Mouse (Mus musculus): ENCODE measurements around the gene Tomm20. TPM values are rescaled to one million over a fixed set of nuclear protein-coding genes. Genes with fewer than 3 reads are reported as not detected.
"Not testable (repeated sequence)": the region's sequence is repeated elsewhere in the genome, so short reads cannot be mapped to it uniquely, and the experiment has no call there.

Tomm20 gene
- polyA plus RNA-seq (2014; fragmentation: Nextera tagmentation; extraction: Ambion mirVana): 218 and 229 TPM in 2 replicates

GRCm38 (mm10) chr8:126945730-126946163 is at the start of gene Tomm20:
TSS of gene Tomm20 (minus strand) at chr8:126945844.
- Histone ChIP-seq H3K9ac (ENCODE audit: low read length) (peak within 1 kb of the TSS; percentile 84), H3K4me3 (ENCODE audit: low read depth, low read length) (peak within 1 kb of the TSS; percentile 79), H3K27ac (ENCODE audit: low read depth, low read length) (peak within 1 kb of the TSS; percentile 78), H3K27me3 (replicated peaks; ENCODE audit: control insufficient read depth, insufficient read depth, low read length) (no peaks in the 10 kb centered on the region), H3K36me3 (ENCODE audit: control insufficient read depth, insufficient read depth, low read length) (peaks cover 17% of the 10 kb centered on the region), H3K9me3 (replicated peaks; ENCODE audit: control insufficient read depth, low read length) (no peaks in the 10 kb centered on the region), H3K4me2 (ENCODE audit: low read length) (peak within 1 kb of the TSS; percentile 86), H3K4me1 (ENCODE audit: control insufficient read depth, insufficient read depth, low read length) (peaks cover 6% of the 10 kb centered on the region; the same call in 1 of the 2 replicates)
- DNase-seq (ENCODE audit: low spot score) (peak; percentile 96), ATAC-seq (peak; percentile 93)
- under 1% methylated on average over 48 of the region's 48 CpGs for WGBS

GRCm38 (mm10) chr8:126994506-126994905 is 48.9 kb upstream of the Tomm20 start:
- no peak overlapping the region for H3K9ac ChIP-seq (ENCODE audit: low read length)
- H3K4me3 ChIP-seq (ENCODE audit: low read depth, low read length): no peak overlapping the region
- DNase-seq (ENCODE audit: low spot score) (no peak), ATAC-seq (no peak)
- no peaks in the 10 kb centered on the region for H3K9me3 ChIP-seq (replicated peaks; ENCODE audit: control insufficient read depth, low read length)
- WGBS: 38% methylated on average over 1 of the region's 1 CpGs
- H3K27me3 ChIP-seq (replicated peaks; ENCODE audit: control insufficient read depth, insufficient read depth, low read length): no peaks in the 10 kb centered on the region
- no peak overlapping the region for H3K27ac ChIP-seq (ENCODE audit: low read depth, low read length)
- H3K4me1 ChIP-seq (ENCODE audit: control insufficient read depth, insufficient read depth, low read length): no peaks in the 10 kb centered on the region
- no peak overlapping the region for H3K4me2 ChIP-seq (ENCODE audit: low read length)
- H3K36me3 ChIP-seq (ENCODE audit: control insufficient read depth, insufficient read depth, low read length): no peaks in the 10 kb centered on the region

GRCm38 (mm10) chr8:126989363-126990153 is 43.9 kb upstream of the Tomm20 start:
- H3K4me1 ChIP-seq (ENCODE audit: control insufficient read depth, insufficient read depth, low read length): no peaks in the 10 kb centered on the region
- no peaks in the 10 kb centered on the region for H3K9me3 ChIP-seq (replicated peaks; ENCODE audit: control insufficient read depth, low read length)
- no peak overlapping the region for H3K27ac ChIP-seq (ENCODE audit: low read depth, low read length)
- DNase-seq (ENCODE audit: low spot score) (peak; percentile 68), ATAC-seq (no peak)
- no peak overlapping the region for H3K4me3 ChIP-seq (ENCODE audit: low read depth, low read length)
- H3K36me3 ChIP-seq (ENCODE audit: control insufficient read depth, insufficient read depth, low read length): no peaks in the 10 kb centered on the region
- no peak overlapping the region for H3K4me2 ChIP-seq (ENCODE audit: low read length)
- H3K9ac ChIP-seq (ENCODE audit: low read length): no peak overlapping the region
- no peaks in the 10 kb centered on the region for H3K27me3 ChIP-seq (replicated peaks; ENCODE audit: control insufficient read depth, insufficient read depth, low read length)
- WGBS: 82% methylated on average over 5 of the region's 5 CpGs

- H3K9me3 ChIP-seq (replicated peaks; ENCODE audit: control insufficient read depth, low read length): no peaks in the 10 kb centered on the region
- ATAC-seq: no peak
- no peak overlapping the region for H3K9ac ChIP-seq (ENCODE audit: low read length)
- no peaks in the 10 kb centered on the region for H3K36me3 ChIP-seq (ENCODE audit: control insufficient read depth, insufficient read depth, low read length)
- H3K4me2 ChIP-seq (ENCODE audit: low read length): no peak overlapping the region
- WGBS: 67% methylated on average over 16 of the region's 16 CpGs
- no peaks in the 10 kb centered on the region for H3K4me1 ChIP-seq (ENCODE audit: control insufficient read depth, insufficient read depth, low read length)
- no peak overlapping the region for H3K4me3 ChIP-seq (ENCODE audit: low read depth, low read length)
- H3K27me3 ChIP-seq (replicated peaks; ENCODE audit: control insufficient read depth, insufficient read depth, low read length): no peaks in the 10 kb centered on the region
- peak; percentile 30 for DNase-seq (ENCODE audit: low spot score)
- no peak overlapping the region for H3K27ac ChIP-seq (ENCODE audit: low read depth, low read length)
Observed at GRCm38 (mm10) chr8:126988346-126989006, 42.8 kb upstream of the Tomm20 start.

- Histone ChIP-seq H3K27me3 (replicated peaks; ENCODE audit: control insufficient read depth, insufficient read depth, low read length) (no peaks in the 10 kb centered on the region), H3K4me2 (ENCODE audit: low read length) (0 out of 2 replicates have a peak overlapping the region, but pooled peaks have one; percentile 12), H3K9me3 (replicated peaks; ENCODE audit: control insufficient read depth, low read length) (no peaks in the 10 kb centered on the region), H3K27ac (ENCODE audit: low read depth, low read length) (no peak overlapping the region), H3K4me3 (ENCODE audit: low read depth, low read length) (no peak overlapping the region), H3K9ac (ENCODE audit: low read length) (no peak overlapping the region), H3K4me1 (ENCODE audit: control insufficient read depth, insufficient read depth, low read length) (no peaks in the 10 kb centered on the region), H3K36me3 (ENCODE audit: control insufficient read depth, insufficient read depth, low read length) (no peaks in the 10 kb centered on the region)
- DNase-seq (ENCODE audit: low spot score): peak; percentile 91
- ATAC-seq: peak; percentile 68
- WGBS: 3% methylated on average over 12 of the region's 12 CpGs
Observed at GRCm38 (mm10) chr8:126986495-126986894, 40.9 kb upstream of the Tomm20 start.

GRCm38 (mm10) chr8:126980046-126980445 is 34.4 kb upstream of the Tomm20 start:
- Histone ChIP-seq H3K9ac (ENCODE audit: low read length) (no peak overlapping the region), H3K27me3 (replicated peaks; ENCODE audit: control insufficient read depth, insufficient read depth, low read length) (no peaks in the 10 kb centered on the region; the same call in 1 of the 2 replicates), H3K4me2 (ENCODE audit: low read length) (no peak overlapping the region), H3K9me3 (replicated peaks; ENCODE audit: control insufficient read depth, low read length) (no peaks in the 10 kb centered on the region), H3K27ac (ENCODE audit: low read depth, low read length) (no peak overlapping the region), H3K4me1 (ENCODE audit: control insufficient read depth, insufficient read depth, low read length) (no peaks in the 10 kb centered on the region), H3K4me3 (ENCODE audit: low read depth, low read length) (no peak overlapping the region), H3K36me3 (ENCODE audit: control insufficient read depth, insufficient read depth, low read length) (no peaks in the 10 kb centered on the region)
- ATAC-seq: no peak
- WGBS: 73% methylated on average over 5 of the region's 5 CpGs
- DNase-seq (ENCODE audit: low spot score): no peak

- Histone ChIP-seq H3K4me2 (ENCODE audit: low read length) (peak overlapping the region; percentile 36), H3K9ac (ENCODE audit: low read length) (no peak overlapping the region), H3K9me3 (replicated peaks; ENCODE audit: control insufficient read depth, low read length) (no peaks in the 10 kb centered on the region), H3K4me1 (ENCODE audit: control insufficient read depth, insufficient read depth, low read length) (no peaks in the 10 kb centered on the region), H3K27ac (ENCODE audit: low read depth, low read length) (no peak overlapping the region), H3K36me3 (ENCODE audit: control insufficient read depth, insufficient read depth, low read length) (no peaks in the 10 kb centered on the region), H3K27me3 (replicated peaks; ENCODE audit: control insufficient read depth, insufficient read depth, low read length) (no peaks in the 10 kb centered on the region; the same call in 1 of the 2 replicates), H3K4me3 (ENCODE audit: low read depth, low read length) (peak overlapping the region; percentile 9; the same call in 1 of the 2 replicates)
- DNase-seq (ENCODE audit: low spot score) (no peak), ATAC-seq (no peak)
- 27% methylated on average over 27 of the region's 27 CpGs for WGBS
Observed at GRCm38 (mm10) chr8:126979091-126979920, 33.7 kb upstream of the Tomm20 start.

- H3K4me2 ChIP-seq (ENCODE audit: low read length): peak overlapping the region; percentile 36; the same call in 1 of the 2 replicates
- H3K9ac ChIP-seq (ENCODE audit: low read length); H3K27me3 ChIP-seq (replicated peaks; ENCODE audit: control insufficient read depth, insufficient read depth, low read length); H3K4me1 ChIP-seq (ENCODE audit: control insufficient read depth, insufficient read depth, low read length); H3K36me3 ChIP-seq (ENCODE audit: control insufficient read depth, insufficient read depth, low read length); H3K9me3 ChIP-seq (replicated peaks; ENCODE audit: control insufficient read depth, low read length); H3K27ac ChIP-seq (ENCODE audit: low read depth, low read length); ATAC-seq; H3K4me3 ChIP-seq (ENCODE audit: low read depth, low read length); DNase-seq (ENCODE audit: low spot score): not testable (repeated sequence)
- 37% methylated on average over 2 of the region's 3 CpGs for WGBS
Observed at GRCm38 (mm10) chr8:126978535-126978934, 32.9 kb upstream of the Tomm20 start.

All from forebrain, embryonic 14.5 days (tissue).